Mouse (Mus musculus): ENCODE results near the gene Parp16. TPM values are rescaled to one million over a fixed set of nuclear protein-coding genes. Genes with fewer than 3 reads are reported as not detected.
"Not testable (repeated sequence)": the region's sequence is repeated elsewhere in the genome, so short reads cannot be mapped to it uniquely, and the experiment has no call there.

Gene Parp16
- total RNA-seq, 2 experiments from 2014 or later = 4.1 TPM

DNA sequence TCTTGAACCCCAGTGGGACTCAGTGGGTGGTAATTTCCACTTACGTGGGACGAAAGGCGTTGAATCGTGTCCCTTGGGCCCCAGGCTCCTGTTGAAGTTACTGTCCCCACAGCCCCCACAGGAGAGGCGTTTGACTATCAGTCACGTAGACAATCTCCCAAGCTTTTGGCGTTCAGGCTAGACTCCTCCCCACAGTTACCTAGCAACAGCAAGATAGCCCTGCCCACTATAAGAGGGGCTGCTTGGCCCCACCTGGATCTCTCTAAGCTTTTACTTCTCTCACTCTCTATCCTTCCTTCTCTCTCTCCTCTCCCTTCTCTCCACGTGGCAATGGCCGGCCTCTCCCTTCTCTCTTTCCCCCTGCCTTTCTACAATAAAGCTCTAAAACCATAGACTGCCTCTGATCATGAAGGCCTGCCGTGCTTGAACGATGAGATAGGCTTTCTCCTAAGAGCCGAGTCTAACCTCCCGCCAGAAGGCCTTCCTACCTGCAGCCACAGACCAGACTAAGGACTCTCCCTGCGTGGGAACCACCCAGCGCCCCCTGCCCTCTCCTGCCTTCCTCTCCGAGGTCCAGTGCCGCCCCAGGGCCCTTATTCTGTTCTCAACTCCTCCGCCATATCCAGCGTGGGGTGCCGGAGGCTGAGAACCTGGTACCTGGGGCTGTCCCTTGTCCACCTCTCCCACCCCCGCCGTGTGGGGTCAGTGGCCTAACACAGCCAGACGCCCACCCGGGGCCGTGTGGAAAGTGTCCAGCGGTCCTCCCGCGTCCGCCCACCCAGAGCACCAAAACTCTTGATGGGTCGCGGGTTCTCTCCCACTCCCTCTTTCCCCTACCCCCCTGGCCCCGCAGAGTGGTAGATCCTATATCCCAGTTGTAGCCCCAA is 13.4 kb downstream of the Parp16 start:
- no peak for DNase-seq (ENCODE audit: low spot score in 2 of 2)

DNA sequence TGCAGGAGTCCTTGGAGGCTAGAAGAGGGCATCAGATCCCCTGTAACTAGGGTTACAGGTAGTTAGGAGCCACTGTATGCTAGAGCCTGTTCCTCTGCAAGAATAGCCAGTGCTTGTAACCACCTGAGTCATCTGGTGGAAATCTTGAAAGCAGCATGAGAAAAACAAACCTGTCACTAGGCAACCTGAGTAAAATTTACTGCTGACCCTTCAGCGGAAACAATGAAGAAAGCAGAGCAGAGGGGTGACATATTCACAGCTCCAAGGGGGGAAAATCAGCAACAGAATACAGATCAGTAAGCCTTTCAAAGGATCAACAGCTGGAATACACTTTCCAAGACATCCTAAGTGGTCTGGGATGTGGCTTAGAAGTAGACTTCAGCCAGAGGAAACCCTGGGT is 16.4 kb downstream of the Parp16 start:
- no peak for DNase-seq (ENCODE audit: low spot score in 2 of 2)

- DNase-seq (ENCODE audit: low spot score in 2 of 2) = no peak
Measured at GRCm38 (mm10) chr9:65214425-65214777, 19.2 kb downstream of the Parp16 start.

- DNase-seq (ENCODE audit: low spot score in 2 of 2) = peak; percentile 83 to 88
Measured at GRCm38 (mm10) chr9:65214778-65215493, 19.8 kb downstream of the Parp16 start.

DNA sequence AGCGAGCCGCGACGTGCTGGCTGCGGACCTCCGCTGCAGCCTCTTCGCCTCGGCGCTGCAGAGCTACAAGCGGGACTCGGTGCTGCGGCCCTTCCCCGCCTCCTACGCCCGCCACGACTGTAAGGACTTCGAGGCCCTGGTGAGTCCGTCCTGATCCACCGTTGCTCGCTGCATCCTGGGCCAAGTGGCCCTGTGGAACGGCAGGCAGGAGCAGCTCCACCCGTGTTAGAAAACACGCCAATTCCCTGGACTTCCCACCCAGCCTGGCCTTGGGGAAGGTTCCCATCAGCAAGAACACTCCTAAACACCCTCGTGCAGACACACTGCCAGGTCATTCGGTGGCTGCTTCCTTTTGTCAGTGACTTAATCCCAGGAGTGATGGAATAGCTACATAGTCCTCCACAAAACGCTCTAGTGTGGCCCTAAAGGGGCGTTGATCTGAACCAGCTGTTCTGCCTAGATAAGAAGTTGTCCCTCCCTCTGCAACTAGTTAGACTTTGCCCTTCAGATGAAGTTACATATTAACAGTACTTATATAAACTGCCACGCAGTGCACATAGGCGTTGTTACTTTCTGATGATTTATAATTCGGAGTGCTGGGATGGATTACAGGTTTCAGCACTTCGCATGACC is 20.5 kb downstream of the Parp16 start:
- no peak for DNase-seq (ENCODE audit: low spot score in 2 of 2)

DNA sequence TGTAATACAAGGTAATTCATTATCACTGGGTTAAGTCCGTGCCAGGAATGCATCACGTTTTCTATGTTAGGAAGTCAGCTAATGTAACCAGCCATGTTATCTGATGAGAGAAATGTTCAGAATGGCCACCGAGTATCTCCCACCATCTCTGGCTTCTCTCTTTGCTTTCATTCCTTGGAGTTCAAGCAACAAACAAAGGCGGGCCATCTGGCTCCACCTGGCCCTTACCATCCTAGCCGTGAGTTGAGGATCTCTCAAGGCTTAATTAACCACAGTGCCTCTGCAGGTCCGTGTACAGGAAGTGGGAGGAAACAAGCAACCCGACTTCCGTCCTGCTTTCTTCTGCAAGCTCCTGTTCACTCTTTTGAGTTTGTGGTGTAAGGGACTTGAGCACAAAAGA is 21.8 kb downstream of the Parp16 start:
- no peak for DNase-seq (ENCODE audit: low spot score in 2 of 2)

- DNase-seq (ENCODE audit: low spot score in 2 of 2) = no peak
Measured at GRCm38 (mm10) chr9:65217661-65218060, 22.5 kb downstream of the Parp16 start.

DNA sequence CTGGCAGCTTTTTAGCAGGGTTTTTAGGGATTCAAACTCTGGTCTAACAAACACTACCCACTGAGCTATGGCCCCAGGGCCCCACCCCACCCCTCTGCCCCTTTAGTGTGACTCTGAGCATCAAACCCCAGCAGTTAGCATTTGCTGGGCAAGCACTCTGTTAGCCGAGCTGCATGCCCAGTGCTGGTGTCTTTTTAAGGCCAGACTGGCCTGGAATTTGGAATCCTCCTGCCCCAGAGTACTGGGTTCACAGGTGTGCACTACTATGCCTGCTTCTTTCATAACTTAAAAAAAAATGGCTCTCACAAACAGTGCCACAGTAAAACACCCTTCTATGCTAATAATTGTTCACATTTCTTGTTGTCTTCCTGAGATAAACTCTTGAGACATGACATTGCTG is 23.8 kb downstream of the Parp16 start:
- no peak for DNase-seq (ENCODE audit: low spot score in 2 of 2)

DNA sequence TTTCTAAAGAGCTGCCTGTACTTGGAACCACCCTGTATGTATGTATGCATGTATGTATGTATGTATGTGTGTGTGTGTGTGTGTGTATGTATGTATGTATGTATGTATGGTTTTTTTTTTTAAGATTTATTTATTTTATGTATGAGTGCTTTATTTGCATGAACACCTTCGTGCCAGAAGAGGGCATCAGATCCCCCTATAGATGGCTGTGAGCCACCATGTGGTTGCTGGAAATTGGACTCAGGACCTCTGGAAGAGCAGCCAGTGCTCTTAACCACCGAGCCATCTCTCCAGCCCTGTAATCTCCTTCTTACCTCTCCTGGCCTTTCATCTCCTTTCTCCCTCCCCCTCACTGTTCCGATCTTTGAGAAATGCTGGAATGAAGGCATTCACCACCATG is 25.2 kb downstream of the Parp16 start:
- DNase-seq (ENCODE audit: low spot score in 2 of 2) = not testable (repeated sequence)

DNA sequence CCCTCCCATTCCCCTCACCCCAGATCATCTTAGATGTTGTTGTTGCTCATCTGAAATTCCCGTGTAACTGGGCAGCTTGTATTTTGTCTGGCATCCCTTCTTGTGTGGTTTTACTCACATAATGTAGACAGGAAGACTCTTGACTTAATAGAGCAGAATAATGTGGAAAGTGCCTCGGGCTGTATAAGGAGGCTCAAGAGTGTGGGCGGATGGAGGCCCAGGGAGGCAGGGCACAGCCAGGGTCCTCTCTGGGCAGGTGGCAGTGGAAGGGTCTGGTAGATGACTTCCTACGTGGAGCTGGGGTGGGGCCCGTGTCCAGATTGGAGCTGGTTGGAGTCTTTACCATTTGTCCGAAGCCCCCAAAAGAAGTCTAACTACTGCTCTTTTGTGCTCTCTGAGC is 28.8 kb downstream of the Parp16 start:
- DNase-seq (ENCODE audit: low spot score in 2 of 2) = no peak

DNA sequence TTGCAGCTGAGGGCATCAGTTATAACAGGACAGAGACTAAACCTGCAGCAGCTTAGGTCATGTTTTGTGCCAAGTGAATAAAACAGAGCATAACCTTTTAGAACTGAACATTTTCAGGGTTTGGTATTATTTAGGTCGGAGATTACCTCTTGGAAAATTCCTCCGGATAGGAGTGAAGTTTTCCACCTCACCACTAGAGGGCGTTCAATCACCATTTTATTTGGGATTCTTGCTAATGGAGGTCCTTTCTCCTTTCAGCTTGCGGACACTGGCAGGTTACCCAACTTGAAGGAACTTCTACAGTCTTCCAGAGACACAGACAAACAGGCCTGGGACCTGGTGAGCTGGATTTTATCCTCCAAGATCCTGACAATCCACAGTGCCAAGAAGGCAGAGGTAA is 30.6 kb downstream of the Parp16 start:
- DNase-seq (ENCODE audit: low spot score in 2 of 2) = peak; percentile 31 to 46

DNA sequence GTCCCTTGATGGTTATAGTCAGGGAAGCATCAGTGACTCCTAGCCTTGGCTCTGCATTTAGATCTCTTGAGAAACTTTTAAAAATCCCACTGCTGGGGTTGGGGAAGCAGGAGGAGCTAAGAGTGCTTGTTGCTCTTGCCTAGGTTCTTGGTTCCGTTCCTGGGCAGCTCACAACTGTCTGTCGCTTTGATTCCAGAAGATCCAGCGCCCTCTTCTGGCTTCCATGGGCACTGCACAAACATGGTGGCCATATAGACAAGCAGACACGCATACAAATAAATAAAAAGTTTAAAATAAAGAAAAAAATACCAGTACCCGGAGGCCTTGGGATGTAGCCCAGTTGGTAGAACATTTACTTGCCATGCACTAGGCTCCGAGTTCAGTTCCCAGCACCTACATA is 35.1 kb downstream of the Parp16 start:
- DNase-seq (ENCODE audit: low spot score in 2 of 2) = no peak

GRCm38 (mm10) chr9:65231284-65231683 is 36.1 kb downstream of the Parp16 start:
- no peak for DNase-seq (ENCODE audit: low spot score in 2 of 2)

DNA sequence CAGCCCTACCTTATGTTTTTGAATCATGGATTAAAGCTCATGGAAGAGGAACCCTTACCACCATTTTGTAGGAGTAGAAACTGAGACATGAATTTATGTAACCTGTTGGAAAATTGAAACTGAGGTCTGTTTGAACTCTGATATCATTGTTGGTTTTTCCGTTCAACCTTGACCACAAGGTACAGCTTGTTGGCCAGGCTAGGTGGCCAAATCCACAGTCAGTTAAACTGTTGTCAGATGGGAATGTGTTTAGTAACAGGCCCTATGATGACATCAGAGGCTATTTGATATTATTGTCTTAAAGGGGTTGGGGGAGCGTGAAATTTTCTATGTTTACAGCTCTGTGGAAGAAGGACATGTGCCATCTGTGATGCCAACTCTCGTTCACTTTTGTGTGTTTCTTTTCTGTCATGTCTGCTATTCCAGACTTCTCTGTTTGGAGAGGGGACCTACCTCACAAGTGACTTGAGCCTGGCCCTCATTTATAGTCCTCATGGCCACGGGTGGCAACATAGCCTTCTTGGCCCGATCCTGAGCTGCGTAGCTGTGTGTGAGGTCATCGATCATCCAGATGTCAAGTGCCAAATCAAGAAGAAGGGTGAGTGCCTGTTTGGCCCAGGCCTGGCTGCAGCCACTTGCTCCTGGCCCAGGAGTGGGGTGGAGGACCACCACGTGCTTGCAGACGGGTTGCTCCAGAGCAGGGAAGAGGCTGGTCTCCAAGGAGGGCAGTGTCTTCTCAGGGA is 38.3 kb downstream of the Parp16 start:
- no peak for DNase-seq (ENCODE audit: low spot score in 2 of 2)

- no peak for DNase-seq (ENCODE audit: low spot score in 2 of 2)
Measured at GRCm38 (mm10) chr9:65234734-65235133, 39.6 kb downstream of the Parp16 start.

GRCm38 (mm10) chr9:65235601-65236000 is 40.4 kb downstream of the Parp16 start:
- DNase-seq (ENCODE audit: low spot score in 2 of 2) = no peak

GRCm38 (mm10) chr9:65237616-65238015 is 42.5 kb downstream of the Parp16 start:
- no peak for DNase-seq (ENCODE audit: low spot score in 2 of 2)

DNA sequence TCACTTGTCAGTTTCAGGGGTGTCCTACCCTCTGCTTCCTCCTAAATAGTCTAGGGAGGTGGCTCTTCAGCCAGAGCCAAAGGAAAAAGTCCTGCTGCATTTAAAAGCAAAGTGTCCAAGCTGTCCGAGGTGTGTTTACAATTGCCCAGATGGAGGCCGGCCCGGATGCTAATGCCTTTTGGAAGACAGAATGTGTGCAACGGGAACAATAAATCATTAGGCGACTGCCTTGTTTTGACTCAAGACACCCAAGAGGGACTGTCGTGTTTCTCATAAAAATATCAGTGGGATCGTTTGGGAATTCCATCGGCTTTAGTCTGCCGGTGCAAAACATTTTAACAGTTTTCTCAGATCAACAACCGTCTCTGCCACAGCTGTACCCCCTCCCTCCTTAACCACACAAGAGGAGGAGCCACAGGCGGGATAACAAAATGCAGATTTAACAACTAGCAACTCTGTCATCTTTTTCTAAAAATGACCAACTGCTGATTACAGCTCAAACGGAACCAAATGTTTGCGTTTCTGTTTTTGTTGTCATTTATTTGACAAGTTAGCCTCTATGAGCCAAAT is 43.1 kb downstream of the Parp16 start:
- no peak for DNase-seq (ENCODE audit: low spot score in 2 of 2)

- DNase-seq (ENCODE audit: low spot score in 2 of 2) = no peak
Measured at GRCm38 (mm10) chr9:65239176-65239575, 44.0 kb downstream of the Parp16 start.

GRCm38 (mm10) chr9:65239731-65240130 is 44.6 kb downstream of the Parp16 start:
- no peak for DNase-seq (ENCODE audit: low spot score in 2 of 2)

DNA sequence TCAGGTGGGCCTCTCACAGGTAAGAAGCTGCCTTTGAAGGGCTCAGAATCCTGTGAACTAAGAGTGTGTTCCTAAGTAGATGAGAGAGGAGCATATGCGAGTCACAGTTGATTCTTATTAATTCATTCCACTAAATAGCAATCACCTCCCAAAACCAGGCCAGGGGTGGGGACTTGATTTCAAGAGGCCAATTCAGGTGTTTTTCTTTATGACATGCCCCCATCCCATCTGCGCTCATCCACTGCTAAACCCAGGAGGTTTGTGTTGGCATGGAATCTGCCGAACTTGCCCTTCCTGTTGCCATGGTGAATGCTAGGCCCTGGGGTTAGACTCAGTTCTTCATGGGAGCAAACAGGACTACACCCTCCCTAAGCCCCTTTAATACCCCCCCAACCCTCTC is 45.4 kb downstream of the Parp16 start:
- DNase-seq (ENCODE audit: low spot score in 2 of 2) = no peak
